Mouse (Mus musculus): ENCODE results near the gene Tmem251. TPM values are rescaled to one million over a fixed set of nuclear protein-coding genes. Genes with fewer than 3 reads are reported as not detected.
A peak's percentile ranks its signal among the peaks of the same experiment; 100 is the strongest.

Gene Tmem251
- total RNA-seq, 4 experiments from 2014 or later: 4.9 to 6.4 (median 5.6) TPM

DNA sequence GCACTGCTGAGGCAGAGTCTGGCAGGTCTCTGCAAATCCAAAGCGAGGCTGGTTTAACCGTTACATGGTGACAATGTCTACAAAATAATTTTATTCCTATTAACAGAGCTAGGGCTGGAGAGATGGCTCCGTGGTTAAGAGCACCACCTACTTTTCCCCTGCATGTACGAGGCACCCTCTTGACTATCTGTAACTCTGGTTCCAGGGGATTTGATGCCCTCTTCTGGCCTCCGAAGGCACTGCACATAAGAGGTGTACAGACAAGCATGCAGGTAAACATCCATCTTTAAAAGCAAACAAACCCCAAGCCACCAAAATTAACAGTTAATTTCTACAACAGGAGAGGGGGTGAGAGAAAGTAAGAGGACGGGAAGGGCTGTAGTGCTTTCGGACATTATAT, 12.7 kb downstream of the Tmem251 start:
- DNase-seq (ENCODE audit: low spot score in 2 of 2): no peak

- DNase-seq (ENCODE audit: low spot score in 2 of 2): no peak
These were observed 13.6 kb downstream of the Tmem251 start for GRCm38 (mm10) chr12:102757055-102757688.

GRCm38 (mm10) chr12:102757689-102758402, 14.3 kb downstream of the Tmem251 start, which contains the start of the genes Gm28051, Gon7 and Ubr7:
TSS of gene Gm28051 (minus strand) at chr12:102757765.
TSS of gene Gon7 (minus strand) at chr12:102757803.
TSS of gene Ubr7 (plus strand) at chr12:102757967.
- DNase-seq (ENCODE audit: low spot score in 2 of 2): peak; percentile 95

- no peak for DNase-seq (ENCODE audit: low spot score in 2 of 2)
These were observed 14.8 kb downstream of the Tmem251 start, which contains the start of gene Gm20604 for GRCm38 (mm10) chr12:102758403-102758756. TSS of gene Gm20604 (minus strand) at chr12:102758672.

DNA sequence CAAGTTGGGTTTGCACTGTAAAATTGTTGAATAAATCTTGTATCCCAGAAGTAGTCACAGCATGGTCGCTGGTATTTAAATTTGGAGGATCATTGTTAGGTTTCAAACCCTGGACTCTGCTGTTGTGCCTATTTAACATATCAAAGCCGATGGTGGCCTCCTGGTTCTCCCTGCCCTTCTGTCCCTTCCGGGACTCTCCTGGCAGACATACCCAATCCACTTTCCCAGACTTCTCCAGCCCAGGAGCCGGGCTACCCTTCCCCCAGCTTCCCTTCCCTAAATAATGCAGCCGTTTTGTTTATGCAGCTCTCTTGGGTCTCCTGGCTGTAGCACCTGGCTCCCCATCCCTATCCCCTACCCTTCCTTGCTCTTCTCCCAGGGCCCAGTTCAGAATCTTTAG, 15.4 kb downstream of the Tmem251 start:
- no peak for DNase-seq (ENCODE audit: low spot score in 2 of 2)

DNA sequence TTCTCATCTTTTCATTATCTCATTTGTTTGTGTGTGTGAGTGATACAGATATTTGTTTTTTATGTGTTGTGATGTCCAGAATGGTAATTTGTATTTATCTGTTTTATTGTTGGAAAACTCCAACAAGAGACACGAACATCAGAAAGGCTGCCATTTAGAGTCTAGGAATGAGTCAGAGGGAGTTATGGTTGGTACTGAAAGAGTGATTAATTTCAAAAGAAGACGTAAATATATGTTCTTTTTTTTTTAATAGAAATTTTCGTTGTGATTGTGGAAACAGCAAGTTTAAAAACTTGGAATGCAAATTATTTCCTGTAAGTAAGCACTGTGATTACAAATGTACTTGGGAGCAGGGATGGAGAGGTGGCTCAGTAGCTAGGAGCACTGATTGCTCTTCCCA, 18.1 kb downstream of the Tmem251 start:
- DNase-seq (ENCODE audit: low spot score in 2 of 2): no peak

GRCm38 (mm10) chr12:102763696-102764095, 20.1 kb downstream of the Tmem251 start:
- DNase-seq (ENCODE audit: low spot score in 2 of 2): no peak

GRCm38 (mm10) chr12:102769000-102769399, 25.4 kb downstream of the Tmem251 start:
- no peak for DNase-seq (ENCODE audit: low spot score in 2 of 2)

DNA sequence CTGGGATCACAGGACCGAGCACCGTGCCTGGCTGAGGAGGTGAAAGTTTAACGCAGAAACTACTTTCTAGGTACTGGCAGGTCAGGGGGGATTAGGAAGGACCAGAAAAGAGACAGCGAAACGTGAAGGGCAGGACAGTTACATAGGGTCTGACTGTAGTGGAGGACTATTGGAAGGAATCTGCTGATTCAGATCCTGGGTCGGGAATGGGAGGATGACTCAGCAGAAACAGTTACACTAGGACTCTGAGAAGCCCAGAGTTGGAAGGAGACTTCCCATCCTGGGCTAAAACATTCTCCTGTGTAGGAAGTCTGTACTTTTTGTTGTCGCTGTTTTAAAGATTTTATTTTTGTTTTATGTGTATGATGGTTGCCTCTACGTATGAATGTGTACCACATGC, 28.0 kb downstream of the Tmem251 start:
- no peak for DNase-seq (ENCODE audit: low spot score in 2 of 2)

GRCm38 (mm10) chr12:102772676-102773075, 29.1 kb downstream of the Tmem251 start:
- no peak for DNase-seq (ENCODE audit: low spot score in 2 of 2)

DNA sequence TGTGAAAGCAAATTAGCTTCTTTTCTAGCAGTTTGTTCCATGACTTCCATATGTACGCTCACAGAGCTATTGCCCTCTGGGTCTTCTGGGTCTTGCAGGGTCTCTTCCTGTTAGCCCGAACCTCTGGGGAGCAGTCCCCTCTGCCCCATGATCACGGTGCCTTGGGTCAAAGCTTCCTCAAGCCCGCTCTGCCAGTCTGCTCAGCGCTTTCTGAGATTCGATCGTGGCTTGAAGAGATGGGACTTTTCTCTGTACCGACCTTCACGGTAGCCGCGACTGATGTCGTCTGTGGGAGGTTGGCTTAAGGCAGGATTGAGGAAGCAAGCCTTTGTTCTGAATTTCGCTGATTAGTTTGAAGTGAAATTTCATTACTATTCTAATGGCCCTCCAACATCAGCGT, 32.5 kb downstream of the Tmem251 start:
- DNase-seq (ENCODE audit: low spot score in 2 of 2): no peak

DNA sequence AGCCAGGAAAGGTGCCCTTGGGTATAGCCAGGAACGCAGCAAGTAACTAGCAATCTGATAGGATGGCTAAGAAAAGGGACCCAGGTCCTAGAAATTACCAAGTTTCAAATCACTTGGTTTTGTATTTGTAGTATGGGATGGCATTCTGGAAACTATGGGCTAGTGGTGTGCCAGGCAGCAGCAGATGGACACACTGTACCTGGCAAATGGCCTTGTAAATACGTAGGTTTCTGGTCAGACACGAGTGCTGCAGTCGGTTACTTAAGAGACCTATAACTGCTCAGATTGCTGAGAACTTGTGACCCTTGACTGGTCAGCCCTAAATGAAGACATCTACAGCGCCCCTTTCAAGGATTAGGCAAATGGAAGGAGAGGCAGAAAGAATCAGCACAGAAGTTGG, 34.6 kb downstream of the Tmem251 start:
- no peak for DNase-seq (ENCODE audit: low spot score in 2 of 2)

GRCm38 (mm10) chr12:102779452-102779851, 35.9 kb downstream of the Tmem251 start:
- no peak for DNase-seq (ENCODE audit: low spot score in 2 of 2)

DNA sequence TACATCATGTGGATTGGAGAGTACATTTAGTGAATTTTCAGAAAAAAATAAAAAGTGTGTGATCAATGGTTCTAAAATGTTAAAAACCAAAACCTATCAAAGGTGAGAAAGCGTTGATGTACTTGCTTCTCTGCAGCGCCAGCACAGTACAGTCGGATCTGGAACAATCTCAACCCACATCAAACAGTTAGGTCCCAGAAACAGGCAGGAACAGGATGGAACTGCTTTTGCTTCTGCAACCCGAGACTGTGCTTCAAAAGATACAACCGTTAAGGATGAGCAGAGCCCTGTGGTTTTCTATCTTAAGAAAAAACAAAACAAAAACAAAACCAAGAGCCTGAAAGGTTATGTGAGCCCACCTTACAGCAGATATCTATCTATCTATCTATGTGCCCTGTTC, 39.3 kb downstream of the Tmem251 start:
- DNase-seq (ENCODE audit: low spot score in 2 of 2): no peak

GRCm38 (mm10) chr12:102784899-102785592, 41.5 kb downstream of the Tmem251 start:
- DNase-seq (ENCODE audit: low spot score in 2 of 2): no peak

DNA sequence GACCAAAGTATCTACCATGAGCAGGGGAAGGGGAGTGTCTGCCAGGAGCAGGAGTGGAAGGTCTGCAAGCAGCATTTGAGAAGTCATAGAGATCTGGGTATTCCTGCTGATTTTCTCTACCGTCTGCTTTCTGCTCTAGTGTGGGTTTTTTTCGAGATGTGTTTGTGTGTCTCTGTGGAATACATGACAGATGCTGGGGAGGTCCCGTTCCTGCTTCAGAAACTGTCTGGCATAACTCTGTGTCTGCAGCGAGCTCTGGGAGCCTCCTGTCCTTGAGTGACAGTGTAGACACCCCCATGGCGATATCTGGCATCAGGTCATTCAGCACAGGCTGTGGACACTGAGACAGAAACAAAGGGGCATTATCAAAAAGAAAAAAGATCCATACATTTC, 42.0 kb downstream of the Tmem251 start:
- peak; percentile 51 to 56 for DNase-seq (ENCODE audit: low spot score in 2 of 2)

- DNase-seq (ENCODE audit: low spot score in 2 of 2): no peak
These were observed 44.4 kb downstream of the Tmem251 start for GRCm38 (mm10) chr12:102787927-102788326.

Other genes starting within 250 kb of the Tmem251 start
- gene Chga, start 188.8 kb upstream of the Tmem251 start, total RNA-seq (2022): 100 to 1,000 TPM; 115 to 125 (median 120) TPM
- 10 to 100 TPM; 57.5 to 71.0 (median 61.8) TPM for gene Itpk1, start 38.8 kb upstream of the Tmem251 start, total RNA-seq (2022)
- 10 to 100 TPM; 25.7 to 29.4 (median 26.8) TPM for gene Moap1, start 101 bp upstream of the Tmem251 start, total RNA-seq (2022)
- not detected for gene Gm28051, start 14.0 kb downstream of the Tmem251 start, total RNA-seq (2022)
- gene Gon7, start 14.0 kb downstream of the Tmem251 start, total RNA-seq (2022): 10 to 100 TPM; 10.9 to 13.3 (median 12.1) TPM
- 10 to 100 TPM; 28.8 to 33.1 (median 31.7) TPM for gene Ubr7, start 14.2 kb downstream of the Tmem251 start, total RNA-seq (2022)
- gene Gm20604, start 14.9 kb downstream of the Tmem251 start, total RNA-seq (2022): 10 to 100 TPM; 12.3 to 15.5 (median 14.9) TPM
- gene Btbd7, start 134.7 kb downstream of the Tmem251 start, total RNA-seq (2022): 10 to 100 TPM; 19.1 to 24.3 (median 20.9) TPM
- gene Cox8c, start 155.6 kb downstream of the Tmem251 start, total RNA-seq (2022): not detected
- gene Unc79, start 205.1 kb downstream of the Tmem251 start, total RNA-seq (2022): 10 to 100 TPM; 43.4 to 60.3 (median 54.2) TPM

Data from layer of hippocampus, adult 8-10 months (tissue).